Mouse (Mus musculus) small intestine, adult 2 months (tissue): ENCODE data around the gene Cldn34a.

ENCODE experiments used
- CTCF ChIP-seq: fragments of 200-500 bp; IDR thresholded peaks from 2 replicates; pipeline ENCODE4 v1.5.1; 2012; ENCODE audit warnings: low read depth, mild to moderate bottlenecking, control low read depth, inconsistent platforms, low read length, moderate library complexity, mixed read lengths; ENCODE audit not compliant: insufficient replicate concordance, insufficient read length; ENCODE audit errors: extremely low read depth
- POLR2A ChIP-seq: fragments of 200-500 bp; IDR thresholded peaks from 2 replicates; pipeline ENCODE4 v1.6.1; 2012; ENCODE audit warnings: low read depth, mild to moderate bottlenecking, control low read depth, inconsistent platforms, low read length, moderate library complexity

DNA sequence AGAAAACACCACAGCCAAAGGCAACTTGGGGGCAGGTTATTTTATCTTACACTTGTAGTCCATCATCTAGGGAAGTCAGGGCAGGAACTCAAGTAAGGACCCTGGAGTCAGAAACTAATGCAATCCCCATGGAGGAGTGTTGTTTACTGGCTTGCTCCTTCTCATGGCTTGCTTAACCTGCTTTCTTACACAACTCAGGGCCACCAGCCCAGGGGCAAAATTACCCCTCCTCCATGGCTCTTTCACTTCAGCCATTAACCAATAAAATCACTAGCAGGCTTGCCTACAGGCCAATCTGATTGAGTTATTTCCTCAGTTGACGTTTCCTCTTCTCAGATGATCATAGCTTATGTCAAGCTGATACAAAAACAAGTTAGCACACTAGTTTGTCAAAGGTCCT is 15.0 kb upstream of the Cldn34a start:
- TF ChIP-seq CTCF (no peak), POLR2A (no peak)
